Mouse (Mus musculus) E14TG2a.4 (cell line): ENCODE data around the gene Tbc1d22a.

Experiments
- CTCF ChIP-seq: conservative IDR thresholded peaks from 2 replicates; pipeline ENCODE4 v1.5.1; 2014; ENCODE audit warnings: low read length
- NANOG ChIP-seq: IDR thresholded peaks from 2 replicates; pipeline ENCODE4 v1.6.1; 2014; ENCODE audit warnings: borderline replicate concordance, low read length, mixed read lengths
- POU5F1 ChIP-seq: IDR thresholded peaks from 2 replicates; pipeline ENCODE4 v1.6.1; 2014; ENCODE audit warnings: low read length, borderline replicate concordance

GRCm38 (mm10) chr15:86446064-86446463 lies 231.8 kb downstream of the Tbc1d22a start:
- TF ChIP-seq CTCF (no peak), POU5F1 (no peak), NANOG (no peak)
